Mouse (Mus musculus) neural tube, embryonic 14.5 days (tissue): Measurements from ENCODE around the gene Samd5. TPM values are rescaled to one million over a fixed set of nuclear protein-coding genes. Genes with fewer than 3 reads are reported as not detected.

Experiments
- ATAC-seq: fragments of 200-750 bp; cut with Nextera tagmentation; 2 replicates; pipeline ENCODE4 v1.8.0; 2017; ENCODE audit warnings: low read depth, mild to moderate bottlenecking, moderate TSS enrichment, moderate library complexity
- H3K27ac ChIP-seq: fragments of 300-500 bp; sonication (generic); 2 replicates; pipeline ENCODE4 v1.5.1; 2014; ENCODE audit warnings: low read depth, mild to moderate bottlenecking, control low read depth, low read length, moderate library complexity, mixed read lengths
- H3K27me3 ChIP-seq: fragments of 300-500 bp; sonication (generic); 2 replicates; pipeline ENCODE4 v1.6.1; 2014; ENCODE audit warnings: low read length; ENCODE audit not compliant: control insufficient read depth, insufficient read depth
- H3K36me3 ChIP-seq: fragments of 300-500 bp; sonication (generic); 2 replicates; pipeline ENCODE4 v1.6.1; 2014; ENCODE audit warnings: low read length, mixed read lengths; ENCODE audit not compliant: control insufficient read depth, insufficient read depth
- H3K4me1 ChIP-seq: fragments of 300-500 bp; sonication (generic); 2 replicates; pipeline ENCODE4 v1.6.1; 2014; ENCODE audit warnings: low read length; ENCODE audit not compliant: control insufficient read depth, insufficient read depth
- H3K4me2 ChIP-seq: fragments of 300-500 bp; sonication (generic); 2 replicates; pipeline ENCODE4 v1.6.1; 2014; ENCODE audit warnings: mild to moderate bottlenecking, low read depth, low read length, control low read depth
- H3K4me3 ChIP-seq: fragments of 300-500 bp; sonication (generic); 2 replicates; pipeline ENCODE4 v1.5.1; 2014; ENCODE audit warnings: low read depth, low read length, control low read depth, mixed read lengths
- H3K9ac ChIP-seq: fragments of 300-500 bp; sonication (generic); replicated peaks from 2 replicates; pipeline ENCODE4 v1.6.1; 2014; ENCODE audit warnings: low read depth, mild to moderate bottlenecking, control low read depth, low read length, mixed read lengths
- H3K9me3 ChIP-seq: fragments of 300-500 bp; sonication (generic); 2 replicates; pipeline ENCODE4 v1.6.1; 2016; ENCODE audit warnings: low read length; ENCODE audit not compliant: control insufficient read depth
- WGBS: fragments of 180-500 bp; shearing (Covaris S2); extraction: QIAGEN DNeasy Blood & Tissue Kit; methylation state at CpG from one replicate; pipeline ENCODE4 v1.1.7; 2014; 5-methylcytosine and 5-hydroxymethylcytosine counted together
- polyA plus RNA-seq: library from polyadenylated mRNA; unstranded; fragments of >200 nt; fragmentation: Nextera tagmentation; extraction: Ambion mirVana; gene quantifications from 2 replicates; pipeline ENCODE4 v1.2.1, GENCODE M21; 2014

Samd5 gene
- polyA plus RNA-seq, 1 experiment from 2014 or later = 6.1 TPM

- H3K36me3 ChIP-seq = no peaks in the 10 kb centered on the region
- H3K27ac ChIP-seq = no peak overlapping the region
- H3K4me3 ChIP-seq = no peak overlapping the region
- 93% methylated on average over 5 of the region's 5 CpGs for WGBS
- H3K27me3 ChIP-seq = no peaks in the 10 kb centered on the region
- no peaks in the 10 kb centered on the region for H3K9me3 ChIP-seq
- H3K4me1 ChIP-seq = no peaks in the 10 kb centered on the region
- no peak overlapping the region for H3K9ac ChIP-seq
- H3K4me2 ChIP-seq = no peak overlapping the region
- ATAC-seq = no peak
These were observed 69.4 kb downstream of the Samd5 start for GRCm38 (mm10) chr10:9605635-9606034.

DNA sequence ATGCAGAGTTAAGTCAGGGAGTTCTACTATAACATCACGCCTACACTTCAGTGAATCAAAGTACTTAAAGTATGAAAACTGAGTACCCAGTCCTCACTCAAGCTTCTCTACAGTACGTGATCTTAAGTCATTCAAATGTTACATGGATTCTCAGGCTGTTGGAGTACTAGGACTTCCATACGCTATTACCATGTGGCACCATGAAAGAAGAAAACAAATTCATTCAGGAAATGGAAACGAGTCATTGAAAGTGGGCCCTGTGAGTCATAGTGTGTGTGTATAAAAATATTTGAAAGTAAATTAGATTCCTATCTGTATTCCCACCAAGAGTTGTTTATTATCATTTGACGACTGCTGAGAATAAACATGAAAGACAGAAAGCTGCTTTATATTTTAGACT is 71.7 kb downstream of the Samd5 start:
- Histone ChIP-seq H3K9ac (no peak overlapping the region), H3K4me2 (no peak overlapping the region), H3K27me3 (no peaks in the 10 kb centered on the region), H3K9me3 (no peaks in the 10 kb centered on the region), H3K27ac (no peak overlapping the region), H3K4me1 (no peaks in the 10 kb centered on the region), H3K4me3 (no peak overlapping the region), H3K36me3 (no peaks in the 10 kb centered on the region)
- WGBS = 81% methylated on average over 5 of the region's 5 CpGs
- ATAC-seq = no peak

DNA sequence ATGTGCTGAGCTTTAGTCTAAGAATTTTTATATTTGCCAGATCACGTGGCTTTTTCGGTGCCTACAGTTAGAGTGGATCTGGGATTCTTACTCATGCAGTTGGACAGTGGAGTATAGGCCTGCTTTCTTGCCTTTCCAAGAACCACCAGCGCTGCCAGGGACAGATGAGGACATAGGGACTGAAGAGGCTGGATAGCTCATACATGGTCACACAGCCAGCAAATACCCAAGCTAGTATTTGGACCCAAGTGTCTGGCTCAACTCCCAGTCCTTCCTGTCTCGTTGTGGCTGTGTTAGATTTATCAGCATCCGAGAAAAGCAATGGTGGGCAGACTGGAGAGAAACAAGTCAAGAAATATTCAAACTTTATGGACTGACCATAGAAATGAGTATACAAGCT is 72.2 kb downstream of the Samd5 start:
- H3K27ac ChIP-seq = no peak overlapping the region
- whole genome bisulfite sequencing = 85% methylated on average over 5 of the region's 5 CpGs
- H3K4me3 ChIP-seq = no peak overlapping the region
- H3K9ac ChIP-seq = no peak overlapping the region
- H3K36me3 ChIP-seq = no peaks in the 10 kb centered on the region
- no peak overlapping the region for H3K4me2 ChIP-seq
- H3K4me1 ChIP-seq = no peaks in the 10 kb centered on the region
- ATAC-seq = no peak
- H3K9me3 ChIP-seq = no peaks in the 10 kb centered on the region
- no peaks in the 10 kb centered on the region for H3K27me3 ChIP-seq

DNA sequence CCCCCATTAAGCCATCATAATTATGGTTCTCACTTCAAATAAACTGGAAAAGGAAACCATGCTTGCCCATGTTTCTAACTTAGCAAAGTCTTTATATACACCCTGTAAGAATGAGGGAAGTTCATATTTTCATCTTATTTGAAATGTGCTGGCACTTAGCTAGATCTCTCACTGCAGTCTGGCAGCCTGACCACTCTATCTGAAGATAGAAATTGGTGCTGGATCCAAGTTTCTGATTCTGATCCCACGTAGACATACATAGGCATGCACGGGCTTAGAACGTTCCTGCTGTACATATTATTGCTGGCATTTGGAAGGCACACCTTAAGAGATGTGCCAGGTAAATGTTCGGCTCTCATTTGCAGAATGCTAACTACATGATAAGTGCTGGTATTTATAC is 72.6 kb downstream of the Samd5 start:
- no peaks in the 10 kb centered on the region for H3K27me3 ChIP-seq
- H3K4me1 ChIP-seq = no peaks in the 10 kb centered on the region
- H3K4me2 ChIP-seq = no peak overlapping the region
- no peak overlapping the region for H3K4me3 ChIP-seq
- H3K9me3 ChIP-seq = no peaks in the 10 kb centered on the region
- no peak for ATAC-seq
- no peak overlapping the region for H3K9ac ChIP-seq
- WGBS = 91% methylated on average over 4 of the region's 4 CpGs
- H3K27ac ChIP-seq = no peak overlapping the region
- no peaks in the 10 kb centered on the region for H3K36me3 ChIP-seq

GRCm38 (mm10) chr10:9596228-9596627 is 78.8 kb downstream of the Samd5 start:
- no peaks in the 10 kb centered on the region for H3K9me3 ChIP-seq
- H3K4me2 ChIP-seq = no peak overlapping the region
- no peak overlapping the region for H3K9ac ChIP-seq
- H3K27me3 ChIP-seq = no peaks in the 10 kb centered on the region
- no peak overlapping the region for H3K27ac ChIP-seq
- WGBS = 93% methylated on average over 5 of the region's 5 CpGs
- H3K4me3 ChIP-seq = no peak overlapping the region
- H3K36me3 ChIP-seq = no peaks in the 10 kb centered on the region
- H3K4me1 ChIP-seq = no peaks in the 10 kb centered on the region
- no peak for ATAC-seq

DNA sequence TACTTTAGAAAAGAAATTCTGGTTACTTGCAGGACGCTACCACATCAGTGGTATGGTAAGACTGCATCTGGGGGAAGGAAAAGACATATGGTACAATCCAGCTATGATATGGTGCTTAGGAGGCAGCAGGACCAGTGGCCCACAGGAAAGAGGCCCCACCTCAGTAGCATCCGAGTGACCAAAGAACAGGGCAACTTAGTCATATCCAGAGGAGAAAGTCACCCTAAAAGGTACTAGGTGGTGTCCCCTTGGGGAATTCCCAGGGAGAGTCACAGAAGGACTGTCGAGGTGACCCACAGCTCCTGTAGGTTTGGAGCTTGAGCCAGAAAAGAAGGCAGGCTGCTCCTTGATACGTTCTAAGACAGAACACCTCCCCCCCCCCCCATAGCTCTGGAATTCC is 80.3 kb downstream of the Samd5 start:
- Histone ChIP-seq H3K9ac (no peak overlapping the region), H3K4me2 (no peak overlapping the region), H3K4me1 (no peaks in the 10 kb centered on the region), H3K27me3 (no peaks in the 10 kb centered on the region), H3K36me3 (no peaks in the 10 kb centered on the region), H3K27ac (no peak overlapping the region), H3K9me3 (no peaks in the 10 kb centered on the region), H3K4me3 (no peak overlapping the region)
- no peak for ATAC-seq
- WGBS = 88% methylated on average over 4 of the region's 4 CpGs

DNA sequence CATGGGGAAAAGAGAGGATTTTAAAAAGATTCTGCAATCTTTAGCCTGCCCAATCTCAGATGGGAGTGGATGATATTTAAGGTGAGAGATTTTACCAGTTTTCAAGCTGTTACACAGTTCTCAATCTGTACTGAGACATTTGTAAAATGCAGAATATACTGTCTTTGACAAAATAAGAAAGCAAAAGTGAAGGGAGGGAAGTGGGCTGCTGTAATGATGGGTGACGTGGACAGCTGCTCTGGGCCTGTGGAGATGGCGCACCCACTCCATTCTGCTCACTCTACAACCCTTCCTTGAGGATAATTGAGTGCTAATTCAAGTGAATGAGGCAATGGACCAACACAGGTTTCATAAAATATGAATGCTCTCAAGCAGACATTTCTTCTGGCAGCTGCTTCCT is 84.4 kb downstream of the Samd5 start:
- 70% methylated on average over 2 of the region's 2 CpGs for WGBS
- Histone ChIP-seq H3K27ac (no peak overlapping the region), H3K4me3 (no peak overlapping the region), H3K9ac (no peak overlapping the region), H3K4me1 (no peaks in the 10 kb centered on the region), H3K9me3 (no peaks in the 10 kb centered on the region), H3K4me2 (no peak overlapping the region), H3K27me3 (no peaks in the 10 kb centered on the region), H3K36me3 (no peaks in the 10 kb centered on the region)
- no peak for ATAC-seq

DNA sequence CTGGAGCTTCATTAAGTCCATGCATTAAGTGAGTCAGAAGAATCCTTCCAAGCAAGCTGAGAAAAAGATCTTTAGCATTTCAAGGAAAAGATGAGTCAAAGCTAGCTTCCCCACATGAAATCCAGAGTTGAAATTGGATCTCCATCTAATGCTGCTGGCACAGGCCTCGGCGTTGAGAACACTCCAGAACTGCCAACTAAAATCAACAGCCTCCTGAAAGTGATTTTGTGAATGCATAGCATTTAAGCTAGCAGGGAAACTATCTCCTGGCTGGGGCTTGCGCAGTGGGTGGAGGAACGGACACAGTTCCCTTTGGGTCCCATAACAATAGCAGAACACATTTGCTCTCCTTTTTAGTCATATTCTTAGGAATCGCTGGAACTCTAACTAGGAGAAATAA is 88.7 kb downstream of the Samd5 start:
- 87% methylated on average over 5 of the region's 5 CpGs for WGBS
- Histone ChIP-seq H3K4me2 (no peak overlapping the region), H3K36me3 (no peaks in the 10 kb centered on the region), H3K27me3 (no peaks in the 10 kb centered on the region), H3K9ac (no peak overlapping the region), H3K4me1 (no peaks in the 10 kb centered on the region), H3K4me3 (no peak overlapping the region), H3K27ac (no peak overlapping the region), H3K9me3 (no peaks in the 10 kb centered on the region)
- ATAC-seq = no peak

GRCm38 (mm10) chr10:9579374-9579773 is 95.6 kb downstream of the Samd5 start:
- Histone ChIP-seq H3K4me3 (no peak overlapping the region), H3K4me2 (no peak overlapping the region), H3K4me1 (no peaks in the 10 kb centered on the region), H3K36me3 (no peaks in the 10 kb centered on the region), H3K27me3 (no peaks in the 10 kb centered on the region), H3K9ac (no peak overlapping the region), H3K27ac (no peak overlapping the region), H3K9me3 (no peaks in the 10 kb centered on the region)
- no peak for ATAC-seq
- WGBS = 92% methylated on average over 5 of the region's 5 CpGs

GRCm38 (mm10) chr10:9575605-9576004 is 99.4 kb downstream of the Samd5 start:
- peak; percentile 32; the same call in 1 of the 2 replicates for ATAC-seq
- H3K36me3 ChIP-seq = no peaks in the 10 kb centered on the region
- 30% methylated on average over 4 of the region's 4 CpGs for WGBS

More at GRCm38 (mm10) chr10:9575605-9576004, 99.4 kb downstream of the Samd5 start:
- Histone ChIP-seq H3K27me3 (no peaks in the 10 kb centered on the region), H3K4me1 (no peaks in the 10 kb centered on the region), H3K9me3 (no peaks in the 10 kb centered on the region), H3K27ac (no peak overlapping the region), H3K4me2 (no peak overlapping the region), H3K9ac (no peak overlapping the region), H3K4me3 (no peak overlapping the region)
